Comparison of ENCODE assay signal across 18 mouse cellular contexts in genomic region chr14:31652106-31652505, GRCm38 (mm10). TPM values are rescaled to one million over a fixed set of nuclear protein-coding genes. Genes with fewer than 3 reads are reported as not detected.
"Had no signal": no experiment of that assay in that cellular context is flagged by ENCODE, and none has a peak within 500 bp of the region (broad histone marks: within the 10 kb centered on the region; RNA-seq: fewer than 3 reads in every experiment).

No protein-coding gene starts in this region.

- H3K4me3 ChIP-seq: layer of hippocampus, adult 2 months; liver, embryonic 15.5 days; midbrain, embryonic 12.5 days; myocyte; neural tube, embryonic 15.5 days had no signal

- H3K4me1 ChIP-seq: midbrain, embryonic 12.5 days had no signal

- H3K9ac ChIP-seq: liver, embryonic 15.5 days; lung, embryonic 14.5 days; midbrain, embryonic 12.5 days; neural tube, embryonic 15.5 days had no signal

- H3K27me3 ChIP-seq: liver, embryonic 15.5 days; midbrain, embryonic 12.5 days; neural tube, embryonic 15.5 days had no signal

- H3K9me3 ChIP-seq: liver, embryonic 15.5 days; neural tube, embryonic 15.5 days had no signal

- DNase-seq: kidney, adult 8-10 months; kidney, postnatal 4 days; lung, embryonic 14.5 days; lung, postnatal 10 days; lung, postnatal 4 days; right cerebral cortex, adult 18-20 months; right cerebral cortex, postnatal 25 days; thymus, postnatal 36 days had no signal

- H3K36me3 ChIP-seq: liver, embryonic 15.5 days; midbrain, embryonic 12.5 days; neural tube, embryonic 15.5 days had no signal

- H3K4me2 ChIP-seq: liver, embryonic 15.5 days; lung, embryonic 14.5 days; midbrain, embryonic 12.5 days; neural tube, embryonic 15.5 days had no signal

- H3K27ac ChIP-seq: kidney, postnatal 0 days; layer of hippocampus, adult 2 months; liver, embryonic 15.5 days; midbrain, embryonic 12.5 days; neural tube, embryonic 15.5 days had no signal

RNA-seq across cellular contexts. Expression of gene Gm49387, which starts 11.4 kb away (rescaled TPM):
- total RNA-seq: layer of hippocampus, postnatal 10 days; megakaryocyte-erythroid progenitor cell, adult 5-6 weeks had no signal
- polyA plus RNA-seq: kidney, postnatal 0 days; myocyte; neural tube, embryonic 11.5 days; small intestine, adult 2 months had no signal
